27 mouse cellular contexts compared by ENCODE assay signal in genomic region chr9:48759098-48759497, GRCm38 (mm10).
DNase-seq lines count a peak whose midpoint lies in the region; ATAC-seq lines count a peak whose summit lies in the region.
"Had no signal": no experiment of that assay in that cellular context is flagged by ENCODE, and none has a peak within 500 bp of the region (broad histone marks: within the 10 kb centered on the region; RNA-seq: fewer than 3 reads in every experiment).

No protein-coding gene starts in this region.

- no peak overlapping the region for H3K4me3 ChIP-seq in hindbrain, embryonic 10.5 days
- no peak overlapping the region for H3K4me3 ChIP-seq in hindbrain, embryonic 13.5 days
- H3K4me3 ChIP-seq in midbrain, embryonic 10.5 days = no peak overlapping the region
- no peak overlapping the region for H3K4me3 ChIP-seq in midbrain, embryonic 16.5 days (ENCODE audit: low read depth, low read length)
- H3K4me3 ChIP-seq: embryonic facial prominence, embryonic 12.5 days; limb, embryonic 15.5 days had no signal

- H3K4me1 ChIP-seq in hindbrain, embryonic 10.5 days (replicated peaks) = peaks cover 77% of the 10 kb centered on the region
- peaks cover 56% of the 10 kb centered on the region for H3K4me1 ChIP-seq in hindbrain, embryonic 13.5 days (replicated peaks)
- peaks cover 61% of the 10 kb centered on the region for H3K4me1 ChIP-seq in midbrain, embryonic 10.5 days
- H3K4me1 ChIP-seq in midbrain, embryonic 16.5 days (ENCODE audit: control insufficient read depth, insufficient read depth, low read length) = peaks cover 11% of the 10 kb centered on the region; the same call in 1 of the 2 replicates

- H3K36me3 ChIP-seq in hindbrain, embryonic 10.5 days = peaks cover 19% of the 10 kb centered on the region; the same call in 1 of the 2 replicates
- no peaks in the 10 kb centered on the region for H3K36me3 ChIP-seq in hindbrain, embryonic 13.5 days
- peaks cover 28% of the 10 kb centered on the region for H3K36me3 ChIP-seq in midbrain, embryonic 10.5 days
- H3K36me3 ChIP-seq in midbrain, embryonic 16.5 days (ENCODE audit: control insufficient read depth, insufficient read depth, low read length) = no peaks in the 10 kb centered on the region
- H3K36me3 ChIP-seq: embryonic facial prominence, embryonic 12.5 days; limb, embryonic 15.5 days had no signal

- H3K9ac ChIP-seq in hindbrain, embryonic 13.5 days = no peak overlapping the region
- H3K9ac ChIP-seq in midbrain, embryonic 16.5 days (ENCODE audit: low read depth, low read length) = no peak overlapping the region
- H3K9ac ChIP-seq: embryonic facial prominence, embryonic 12.5 days; hindbrain, embryonic 14.5 days; limb, embryonic 15.5 days; liver, embryonic 14.5 days; lung, embryonic 14.5 days had no signal

- ATAC-seq in hindbrain, embryonic 13.5 days (ENCODE audit: low FRiP score) = no peak
- ATAC-seq in midbrain, embryonic 16.5 days = no peak
- ATAC-seq in megakaryocyte, adult 5-6 weeks (ENCODE audit: poor library complexity, severe bottlenecking) = peak; percentile 57
- ATAC-seq: CD4-positive, CD25-positive, alpha-beta regulatory T cell, adult 4 months; forebrain, embryonic 16.5 days; intestine, postnatal 0 days had no signal

- 91% methylated on average over 4 of the region's 4 CpGs for WGBS in hindbrain, embryonic 10.5 days
- WGBS in hindbrain, embryonic 13.5 days = 89% methylated on average over 4 of the region's 4 CpGs
- WGBS in midbrain, embryonic 10.5 days = 89% methylated on average over 4 of the region's 4 CpGs
- WGBS in midbrain, embryonic 16.5 days = 93% methylated on average over 4 of the region's 4 CpGs

- DNase-seq in hindbrain, embryonic 10.5 days (ENCODE audit: low spot score) = no peak
- DNase-seq in midbrain, embryonic 10.5 days (ENCODE audit: low spot score) = no peak
- DNase-seq in thymus, postnatal 14 days = no peak
- no peak for DNase-seq in thymus, adult 18-20 months
- DNase-seq: adrenal gland, adult 8-10 months; cerebellum, adult 11 months; cerebellum, adult 9-10 months; cerebellum, postnatal 36 days; embryo, embryonic 11 days; heart, postnatal 36 days; kidney, postnatal 14 days; left cerebral cortex, postnatal 4 days; lung, embryonic 14.5 days; lung, postnatal 36 days; midbrain, embryonic 14.5 days; right cerebral cortex, adult 18-20 months had no signal

- no peaks in the 10 kb centered on the region for H3K9me3 ChIP-seq in hindbrain, embryonic 10.5 days
- H3K9me3 ChIP-seq in hindbrain, embryonic 13.5 days = no peaks in the 10 kb centered on the region
- H3K9me3 ChIP-seq in midbrain, embryonic 10.5 days (replicated peaks) = no peaks in the 10 kb centered on the region
- no peaks in the 10 kb centered on the region for H3K9me3 ChIP-seq in midbrain, embryonic 16.5 days (replicated peaks; ENCODE audit: control insufficient read depth, low read length, poor library complexity, severe bottlenecking)
- H3K9me3 ChIP-seq: embryonic facial prominence, embryonic 12.5 days; limb, embryonic 15.5 days had no signal

- no peaks in the 10 kb centered on the region for H3K27me3 ChIP-seq in hindbrain, embryonic 10.5 days (ENCODE audit: insufficient read depth, poor library complexity, severe bottlenecking)
- no peaks in the 10 kb centered on the region for H3K27me3 ChIP-seq in hindbrain, embryonic 13.5 days
- H3K27me3 ChIP-seq in midbrain, embryonic 10.5 days (ENCODE audit: low read depth, poor library complexity, severe bottlenecking) = no peaks in the 10 kb centered on the region
- H3K27me3 ChIP-seq in midbrain, embryonic 16.5 days (ENCODE audit: control insufficient read depth, insufficient read depth, low read depth, low read length) = no peaks in the 10 kb centered on the region
- H3K27me3 ChIP-seq: embryonic facial prominence, embryonic 12.5 days had no signal

- H3K4me2 ChIP-seq in hindbrain, embryonic 13.5 days = no peak overlapping the region
- no peak overlapping the region for H3K4me2 ChIP-seq in midbrain, embryonic 16.5 days (ENCODE audit: low read length)
- H3K4me2 ChIP-seq: embryonic facial prominence, embryonic 12.5 days; heart, embryonic 11.5 days; hindbrain, embryonic 14.5 days; limb, embryonic 15.5 days; lung, embryonic 14.5 days had no signal

- 0 out of 2 replicates have a peak overlapping the region, but pooled peaks have one; percentile 23 for H3K27ac ChIP-seq in hindbrain, embryonic 10.5 days
- no peak overlapping the region for H3K27ac ChIP-seq in hindbrain, embryonic 13.5 days
- 0 out of 2 replicates have a peak overlapping the region, but pooled peaks have one; percentile 14 for H3K27ac ChIP-seq in midbrain, embryonic 10.5 days (replicated peaks)
- no peak overlapping the region for H3K27ac ChIP-seq in midbrain, embryonic 16.5 days (ENCODE audit: low read length)
- H3K27ac ChIP-seq: embryonic facial prominence, embryonic 12.5 days; limb, embryonic 15.5 days; liver, embryonic 14.5 days had no signal

Comparison
In these comparisons a context has a peak if more than half of its experiments do, and no peak if none do; other contexts are left out.
1. H3K27ac ChIP-seq: peak in hindbrain, embryonic 10.5 days (single experiment) and midbrain, embryonic 10.5 days (single experiment); none in hindbrain, embryonic 13.5 days (single experiment) and midbrain, embryonic 16.5 days (single experiment).